Mouse (Mus musculus) telencephalon, adult 2 months (tissue): ENCODE data around the gene Klrb1a.

Experiments
- DNase-seq: peaks from one replicate; pipeline ENCODE4 v3.0.0-alpha.2; 2011; ENCODE audit warnings: low read depth, low spot score

The Klrb1a gene

GRCm38 (mm10) chr6:128602026-128602425 lies 21.3 kb downstream of the Klrb1a start:
- no peak for DNase-seq

GRCm38 (mm10) chr6:128599555-128599954 lies 23.8 kb downstream of the Klrb1a start:
- DNase-seq: no peak

GRCm38 (mm10) chr6:128598256-128599047 lies 24.9 kb downstream of the Klrb1a start:
- DNase-seq: no peak

GRCm38 (mm10) chr6:128597121-128597522 lies 26.2 kb downstream of the Klrb1a start:
- DNase-seq: peak; percentile 55

GRCm38 (mm10) chr6:128594651-128595050 lies 28.7 kb downstream of the Klrb1a start:
- no peak for DNase-seq

GRCm38 (mm10) chr6:128589426-128589825 lies 33.9 kb downstream of the Klrb1a start:
- no peak for DNase-seq

- no peak for DNase-seq
Observed at GRCm38 (mm10) chr6:128587619-128588018, 35.7 kb downstream of the Klrb1a start.

GRCm38 (mm10) chr6:128585642-128586245 lies 37.6 kb downstream of the Klrb1a start:
- no peak for DNase-seq

GRCm38 (mm10) chr6:128584070-128584660 lies 39.2 kb downstream of the Klrb1a start:
- no peak for DNase-seq

- no peak for DNase-seq
Observed at GRCm38 (mm10) chr6:128581508-128581907, 41.8 kb downstream of the Klrb1a start, which contains the start of gene A2ml1. Gene A2ml1, minus strand, starts transcription at chr6:128581608.

- no peak for DNase-seq
Observed at GRCm38 (mm10) chr6:128577301-128577700, 46.0 kb downstream of the Klrb1a start.

- no peak for DNase-seq
Observed at GRCm38 (mm10) chr6:128566589-128566988, 56.7 kb downstream of the Klrb1a start.
